Mouse (Mus musculus) heart, embryonic 12.5 days (tissue): ENCODE data around the gene Evi5l. TPM values are rescaled to one million over a fixed set of nuclear protein-coding genes. Genes with fewer than 3 reads are reported as not detected.
"Not testable (repeated sequence)": the region's sequence is repeated elsewhere in the genome, so short reads cannot be mapped to it uniquely, and the experiment has no call there.

ENCODE experiments used
- ATAC-seq: fragments of 200-750 bp; cut with Nextera tagmentation; 2 replicates; pipeline ENCODE4 v1.8.0; 2017; ENCODE audit warnings: moderate TSS enrichment, moderate library complexity; ENCODE audit not compliant: insufficient number of reproducible peaks, low FRiP score
- H3K27ac ChIP-seq: fragments of 300-500 bp; sonication (generic); 2 replicates; pipeline ENCODE4 v1.5.1; 2016; ENCODE audit warnings: mild to moderate bottlenecking, moderate library complexity; ENCODE audit not compliant: poor library complexity, severe bottlenecking
- H3K27me3 ChIP-seq: fragments of 300-500 bp; sonication (generic); replicated peaks from 2 replicates; pipeline ENCODE4 v1.6.1; 2016; ENCODE audit warnings: mild to moderate bottlenecking, moderate library complexity
- H3K36me3 ChIP-seq: fragments of 300-500 bp; sonication (generic); 2 replicates; pipeline ENCODE4 v1.6.1; 2016; ENCODE audit warnings: mild to moderate bottlenecking, moderate library complexity
- H3K4me1 ChIP-seq: fragments of 300-500 bp; sonication (generic); replicated peaks from 2 replicates; pipeline ENCODE4 v1.6.1; 2016; ENCODE audit warnings: mild to moderate bottlenecking
- H3K4me2 ChIP-seq: fragments of 300-500 bp; sonication (generic); 2 replicates; pipeline ENCODE4 v1.6.1; 2016; ENCODE audit warnings: mild to moderate bottlenecking, moderate library complexity
- H3K4me3 ChIP-seq: fragments of 300-500 bp; sonication (generic); 2 replicates; pipeline ENCODE4 v1.5.1; 2016; ENCODE audit warnings: mild to moderate bottlenecking
- H3K9ac ChIP-seq: fragments of 300-500 bp; sonication (generic); 2 replicates; pipeline ENCODE4 v1.6.1; 2016; ENCODE audit warnings: mild to moderate bottlenecking, moderate library complexity
- H3K9me3 ChIP-seq: fragments of 300-500 bp; sonication (generic); replicated peaks from 2 replicates; pipeline ENCODE4 v1.6.1; 2016; ENCODE audit warnings: mild to moderate bottlenecking, moderate library complexity
- WGBS: fragments of 180-500 bp; shearing (Covaris S2); methylation state at CpG from one replicate; pipeline ENCODE4 v1.1.7; 2016; 5-methylcytosine and 5-hydroxymethylcytosine counted together
- polyA plus RNA-seq: library from polyadenylated mRNA; unstranded; fragments of >200 nt; fragmentation: Nextera tagmentation; extraction: Ambion mirVana; gene quantifications from 2 replicates; pipeline ENCODE4 v1.2.1, GENCODE M21; 2016

Gene Evi5l
- polyA plus RNA-seq, 1 experiment from 2014 or later = 15.2 TPM

GRCm38 (mm10) chr8:4245061-4245460, 78.7 kb downstream of the Evi5l start:
- H3K27me3 ChIP-seq = no peaks in the 10 kb centered on the region
- H3K36me3 ChIP-seq = peaks cover 76% of the 10 kb centered on the region
- H3K9ac ChIP-seq = no peak overlapping the region
- no peak overlapping the region for H3K4me3 ChIP-seq
- no peak overlapping the region for H3K4me2 ChIP-seq
- peaks cover 32% of the 10 kb centered on the region for H3K4me1 ChIP-seq
- H3K9me3 ChIP-seq = no peaks in the 10 kb centered on the region
- H3K27ac ChIP-seq = no peak overlapping the region
- no peak for ATAC-seq
- WGBS = 91% methylated on average over 5 of the region's 5 CpGs

DNA sequence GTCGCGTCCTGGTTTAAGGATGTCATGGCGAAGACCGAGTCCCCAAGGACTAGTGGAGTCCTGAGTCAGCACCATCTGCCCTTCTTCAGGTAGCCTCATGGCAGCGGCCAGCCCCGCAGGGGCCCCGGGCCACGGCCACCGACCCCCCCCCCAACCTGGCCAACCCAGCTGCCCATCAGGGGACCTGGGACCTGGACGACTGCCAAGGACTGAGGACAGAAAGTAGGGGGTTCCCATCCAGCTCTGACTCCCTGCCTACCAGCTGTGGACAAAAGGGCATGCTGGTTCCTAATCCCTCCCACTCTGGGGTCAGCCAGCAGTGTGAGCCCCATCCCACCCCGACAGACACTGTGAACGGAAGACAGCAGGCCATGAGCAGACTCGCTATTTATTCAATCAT, 79.4 kb downstream of the Evi5l start:
- Histone ChIP-seq H3K4me3 (no peak overlapping the region), H3K4me1 (peaks cover 32% of the 10 kb centered on the region), H3K36me3 (peaks cover 71% of the 10 kb centered on the region), H3K4me2 (no peak overlapping the region), H3K27ac (no peak overlapping the region), H3K27me3 (no peaks in the 10 kb centered on the region), H3K9ac (no peak overlapping the region), H3K9me3 (no peaks in the 10 kb centered on the region)
- WGBS = 82% methylated on average over 13 of the region's 13 CpGs
- no peak for ATAC-seq

- Histone ChIP-seq H3K4me1 (peaks cover 28% of the 10 kb centered on the region), H3K27me3 (no peaks in the 10 kb centered on the region), H3K36me3 (peaks cover 61% of the 10 kb centered on the region), H3K9me3 (no peaks in the 10 kb centered on the region), H3K4me3 (no peak overlapping the region), H3K4me2 (no peak overlapping the region), H3K9ac (no peak overlapping the region), H3K27ac (no peak overlapping the region)
- 86% methylated on average over 8 of the region's 8 CpGs for WGBS
- no peak for ATAC-seq
These were observed 80.9 kb downstream of the Evi5l start for GRCm38 (mm10) chr8:4247241-4247640.

DNA sequence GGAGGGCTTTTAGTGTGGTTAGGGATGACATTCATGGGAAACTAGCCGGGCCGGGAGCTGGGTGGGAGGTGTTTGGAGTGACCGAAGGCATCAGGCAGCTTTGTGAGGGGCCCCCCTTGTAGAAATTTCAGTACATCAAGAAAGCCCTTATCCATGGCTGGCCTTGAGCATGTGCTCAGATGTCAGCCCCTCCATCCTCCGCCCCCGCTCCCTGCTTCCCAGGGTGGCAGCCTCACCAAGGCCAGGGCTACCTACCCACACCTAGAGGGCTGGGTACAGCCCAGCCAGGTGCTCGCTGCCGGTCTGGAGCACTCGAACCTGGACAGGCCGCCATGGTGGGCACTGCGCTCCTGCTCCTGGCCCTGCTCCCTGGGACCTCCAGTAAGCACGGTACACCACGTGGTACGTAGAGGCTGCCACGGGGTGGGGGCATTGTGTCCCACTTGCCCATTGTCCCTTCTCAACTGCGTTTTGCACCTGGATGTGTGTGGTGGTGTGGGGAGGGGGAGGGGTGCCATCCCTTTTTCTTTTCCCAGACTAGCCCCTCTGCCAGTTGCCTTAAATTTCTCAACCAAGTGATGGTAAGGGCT, 81.7 kb downstream of the Evi5l start, which contains the start of gene Tgfbr3l:
TSS of gene Tgfbr3l (plus strand) at position 264 of the 590 bp plus-strand sequence.
- Histone ChIP-seq H3K4me1 (peaks cover 32% of the 10 kb centered on the region), H3K9ac (peak within 1 kb of the TSS; percentile 55; the same call in 1 of the 2 replicates), H3K9me3 (no peaks in the 10 kb centered on the region), H3K27ac (peak within 1 kb of the TSS; percentile 27; the same call in 1 of the 2 replicates), H3K27me3 (no peaks in the 10 kb centered on the region), H3K4me2 (peak within 1 kb of the TSS; percentile 52), H3K36me3 (peaks cover 54% of the 10 kb centered on the region), H3K4me3 (no peak within 1 kb of the TSS)
- 75% methylated on average over 15 of the region's 15 CpGs for WGBS
- ATAC-seq = no peak

DNA sequence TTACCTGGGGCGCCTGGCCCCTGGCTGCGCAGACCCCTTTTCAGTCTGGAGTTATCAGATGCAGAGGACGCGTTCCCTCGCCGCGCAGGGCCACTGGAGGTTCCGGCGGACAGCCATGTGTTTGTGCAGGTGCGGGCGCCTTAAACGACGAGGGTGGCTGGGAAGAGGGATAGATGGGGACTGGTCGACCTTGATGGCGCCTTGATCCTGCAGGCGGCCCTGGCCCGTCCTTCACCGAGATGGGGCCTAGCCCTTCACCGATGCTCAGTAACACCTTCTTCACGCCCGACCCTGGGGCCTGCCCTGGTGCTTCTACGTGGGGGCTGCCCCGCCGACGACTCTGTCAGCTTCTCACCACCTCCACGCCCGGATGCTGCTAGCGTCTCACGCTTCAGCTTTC, 82.8 kb downstream of the Evi5l start:
- Histone ChIP-seq H3K9me3 (no peaks in the 10 kb centered on the region), H3K4me3 (peak overlapping the region; percentile 15; the same call in 1 of the 2 replicates), H3K4me2 (peak overlapping the region; percentile 52), H3K27me3 (no peaks in the 10 kb centered on the region), H3K4me1 (peaks cover 38% of the 10 kb centered on the region), H3K36me3 (peaks cover 42% of the 10 kb centered on the region), H3K9ac (peak overlapping the region; percentile 55; the same call in 1 of the 2 replicates), H3K27ac (peak overlapping the region; percentile 27; the same call in 1 of the 2 replicates)
- ATAC-seq = no peak
- WGBS = 5% methylated on average over 29 of the region's 29 CpGs

- H3K27me3 ChIP-seq = no peaks in the 10 kb centered on the region
- peaks cover 42% of the 10 kb centered on the region for H3K36me3 ChIP-seq
- no peaks in the 10 kb centered on the region for H3K9me3 ChIP-seq
- WGBS = 31% methylated on average over 26 of the region's 26 CpGs
- H3K4me2 ChIP-seq = 0 out of 2 replicates have a peak overlapping the region, but pooled peaks have one; percentile 4
- H3K4me1 ChIP-seq = peaks cover 39% of the 10 kb centered on the region
- no peak overlapping the region for H3K4me3 ChIP-seq
- H3K9ac ChIP-seq = 0 out of 2 replicates have a peak overlapping the region, but pooled peaks have one; percentile 47
- ATAC-seq = peak; percentile 23; the same call in 1 of the 2 replicates
- H3K27ac ChIP-seq = no peak overlapping the region
These were observed 84.1 kb downstream of the Evi5l start for GRCm38 (mm10) chr8:4250306-4250970.

DNA sequence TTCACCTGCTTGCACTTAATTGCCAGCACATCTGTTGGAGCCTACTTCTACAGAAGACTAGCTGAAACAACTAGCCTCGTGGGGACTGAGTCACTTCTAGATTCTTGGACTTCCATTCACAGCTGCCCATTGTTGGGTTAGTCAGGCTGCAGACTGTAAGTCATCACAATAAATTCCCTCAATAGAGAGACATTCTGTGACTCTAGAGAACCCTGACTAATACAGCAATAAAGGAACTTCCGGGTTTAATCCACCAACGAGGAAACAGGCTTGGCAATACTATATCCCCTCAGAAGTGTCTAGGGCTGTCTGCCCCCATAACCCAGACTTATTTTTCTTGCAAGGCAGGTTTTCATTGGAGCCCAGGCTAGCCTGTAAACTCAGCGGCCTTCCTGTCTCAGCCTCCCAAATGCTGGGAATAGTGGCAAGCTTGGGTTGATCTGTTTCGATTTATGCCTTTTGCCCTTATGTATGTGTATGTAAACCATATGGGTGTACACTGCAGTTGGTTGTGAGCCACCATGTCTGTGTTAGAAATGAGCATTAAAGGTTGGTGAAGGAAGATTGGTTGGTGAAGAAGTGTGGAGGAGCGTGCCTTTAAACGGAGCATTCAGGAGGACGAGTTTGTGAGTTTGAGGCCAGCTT, 85.9 kb downstream of the Evi5l start:
- peaks cover 39% of the 10 kb centered on the region for H3K36me3 ChIP-seq
- peak overlapping the region; percentile 91 for H3K9ac ChIP-seq
- H3K27ac ChIP-seq = no peak overlapping the region
- no peak for ATAC-seq
- WGBS = 41% methylated on average over 8 of the region's 8 CpGs
- no peaks in the 10 kb centered on the region for H3K27me3 ChIP-seq
- peak overlapping the region; percentile 95 for H3K4me3 ChIP-seq
- no peaks in the 10 kb centered on the region for H3K9me3 ChIP-seq
- H3K4me1 ChIP-seq = peaks cover 45% of the 10 kb centered on the region
- H3K4me2 ChIP-seq = peak overlapping the region; percentile 87

GRCm38 (mm10) chr8:4252934-4253841, 86.8 kb downstream of the Evi5l start, which contains the start of gene Snapc2:
Gene Snapc2 (plus strand): TSS chr8:4253080.
- Histone ChIP-seq H3K9me3 (no peaks in the 10 kb centered on the region), H3K27ac (peak within 1 kb of the TSS; percentile 84), H3K36me3 (peaks cover 34% of the 10 kb centered on the region), H3K27me3 (no peaks in the 10 kb centered on the region), H3K4me1 (peaks cover 52% of the 10 kb centered on the region), H3K9ac (peak within 1 kb of the TSS; percentile 91), H3K4me2 (peak within 1 kb of the TSS; percentile 87), H3K4me3 (peak within 1 kb of the TSS; percentile 95)
- under 1% methylated on average over 69 of the region's 69 CpGs for WGBS
- ATAC-seq = peak; percentile 91

- Histone ChIP-seq H3K9ac (no peak overlapping the region), H3K4me1 (peaks cover 46% of the 10 kb centered on the region), H3K27me3 (no peaks in the 10 kb centered on the region), H3K4me3 (peak overlapping the region; percentile 95), H3K9me3 (no peaks in the 10 kb centered on the region), H3K27ac (no peak overlapping the region), H3K4me2 (peak overlapping the region; percentile 87), H3K36me3 (peaks cover 31% of the 10 kb centered on the region)
- 70% methylated on average over 6 of the region's 6 CpGs for WGBS
- ATAC-seq = no peak
These were observed 87.6 kb downstream of the Evi5l start for GRCm38 (mm10) chr8:4254001-4254400.

- not testable (repeated sequence) for H3K27me3 ChIP-seq, H3K27ac ChIP-seq, H3K9me3 ChIP-seq, H3K4me2 ChIP-seq, H3K9ac ChIP-seq, H3K4me3 ChIP-seq, ATAC-seq
- Histone ChIP-seq H3K36me3 (peaks cover 41% of the 10 kb centered on the region), H3K4me1 (peaks cover 41% of the 10 kb centered on the region)
- WGBS = 85% methylated on average over 7 of the region's 7 CpGs
These were observed 89.1 kb downstream of the Evi5l start for GRCm38 (mm10) chr8:4255471-4255870.
